Mouse (Mus musculus) liver, embryonic 12.5 days (tissue): ENCODE results near the gene 5330417C22Rik. TPM values are rescaled to one million over a fixed set of nuclear protein-coding genes. Genes with fewer than 3 reads are reported as not detected.

Experiments used
- ATAC-seq: fragments of 200-750 bp; cut with Nextera tagmentation; 2 replicates; pipeline ENCODE4 v1.8.0; 2017; ENCODE audit warnings: moderate number of reproducible peaks, mild to moderate bottlenecking, moderate library complexity
- H3K27ac ChIP-seq: fragments of 300-500 bp; sonication (generic); 2 replicates; pipeline ENCODE4 v1.5.1; 2016; ENCODE audit warnings: mild to moderate bottlenecking
- H3K27me3 ChIP-seq: fragments of 300-500 bp; sonication (generic); replicated peaks from 2 replicates; pipeline ENCODE4 v1.6.1; 2016; ENCODE audit warnings: mild to moderate bottlenecking, moderate library complexity
- H3K36me3 ChIP-seq: fragments of 300-500 bp; sonication (generic); 2 replicates; pipeline ENCODE4 v1.6.1; 2016; ENCODE audit warnings: mild to moderate bottlenecking, moderate library complexity
- H3K4me1 ChIP-seq: fragments of 300-500 bp; sonication (generic); 2 replicates; pipeline ENCODE4 v1.6.1; 2016
- H3K4me2 ChIP-seq: fragments of 300-500 bp; sonication (generic); 2 replicates; pipeline ENCODE4 v1.6.1; 2016; ENCODE audit warnings: mild to moderate bottlenecking, moderate library complexity
- H3K4me3 ChIP-seq: fragments of 300-500 bp; sonication (generic); 2 replicates; pipeline ENCODE4 v1.5.1; 2016; ENCODE audit warnings: mild to moderate bottlenecking, moderate library complexity
- H3K9ac ChIP-seq: fragments of 300-500 bp; sonication (generic); 2 replicates; pipeline ENCODE4 v1.6.1; 2016; ENCODE audit warnings: mild to moderate bottlenecking, moderate library complexity
- H3K9me3 ChIP-seq: fragments of 300-500 bp; sonication (generic); replicated peaks from 2 replicates; pipeline ENCODE4 v1.6.1; 2016; ENCODE audit warnings: mild to moderate bottlenecking, moderate library complexity
- WGBS: fragments of 180-500 bp; shearing (Covaris S2); methylation state at CpG from one replicate; pipeline ENCODE4 v1.1.7; 2016; ENCODE audit not compliant: insufficient replicate concordance; 5-methylcytosine and 5-hydroxymethylcytosine counted together
- polyA plus RNA-seq: library from polyadenylated mRNA; unstranded; fragments of >200 nt; fragmentation: Nextera tagmentation; extraction: Ambion mirVana; gene quantifications from 2 replicates; pipeline ENCODE4 v1.2.1, GENCODE M21; 2016

The 5330417C22Rik gene
- polyA plus RNA-seq, 1 experiment from 2014 or later = 0.13 TPM

DNA sequence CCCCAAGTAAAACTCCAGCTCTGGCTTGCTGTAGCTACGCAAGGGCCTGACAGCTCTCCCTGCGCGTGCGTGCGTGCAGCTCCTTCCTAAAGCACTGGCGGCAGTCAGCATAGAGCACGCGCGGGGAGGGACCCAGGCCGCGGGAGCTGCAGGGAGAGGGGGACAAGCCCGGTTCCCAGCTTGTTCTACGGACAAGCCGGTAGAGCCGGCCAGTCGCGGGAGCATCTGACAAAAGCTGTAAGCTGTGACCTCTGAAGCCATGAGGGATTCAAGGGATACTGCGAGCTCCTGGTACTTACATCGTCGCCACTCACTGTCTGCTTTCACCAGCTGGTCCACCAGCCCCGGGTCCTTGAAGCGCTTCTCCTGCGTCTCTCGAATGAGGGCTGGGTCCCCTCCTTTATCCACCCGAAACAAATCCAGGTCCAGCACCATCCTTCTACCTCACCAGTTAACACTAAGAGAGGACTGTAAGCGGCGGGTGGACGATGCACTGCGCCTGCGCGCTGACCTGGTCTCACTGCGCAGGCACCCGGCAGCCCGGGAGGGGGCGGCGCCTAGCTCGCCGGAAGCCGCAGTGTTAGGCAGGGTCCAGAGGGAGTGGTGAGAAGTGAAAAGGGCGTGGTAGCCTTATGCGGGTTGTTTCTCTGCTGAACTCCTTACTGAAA, 91.5 kb downstream of the 5330417C22Rik start, which contains the start of gene Sars:
TSS of gene Sars (minus strand) at position 512 of the 668 bp plus-strand sequence.
- peak; percentile 97 for ATAC-seq
- Histone ChIP-seq H3K4me1 (peaks cover 48% of the 10 kb centered on the region), H3K36me3 (peaks cover 32% of the 10 kb centered on the region), H3K4me3 (peak within 1 kb of the TSS; percentile 77), H3K9me3 (no peaks in the 10 kb centered on the region), H3K27me3 (peaks cover 4% of the 10 kb centered on the region; the same call in 1 of the 2 replicates), H3K27ac (peak within 1 kb of the TSS; percentile 84), H3K4me2 (peak within 1 kb of the TSS; percentile 79), H3K9ac (peak within 1 kb of the TSS; percentile 86)
- under 1% methylated on average over 41 of the region's 41 CpGs for WGBS

DNA sequence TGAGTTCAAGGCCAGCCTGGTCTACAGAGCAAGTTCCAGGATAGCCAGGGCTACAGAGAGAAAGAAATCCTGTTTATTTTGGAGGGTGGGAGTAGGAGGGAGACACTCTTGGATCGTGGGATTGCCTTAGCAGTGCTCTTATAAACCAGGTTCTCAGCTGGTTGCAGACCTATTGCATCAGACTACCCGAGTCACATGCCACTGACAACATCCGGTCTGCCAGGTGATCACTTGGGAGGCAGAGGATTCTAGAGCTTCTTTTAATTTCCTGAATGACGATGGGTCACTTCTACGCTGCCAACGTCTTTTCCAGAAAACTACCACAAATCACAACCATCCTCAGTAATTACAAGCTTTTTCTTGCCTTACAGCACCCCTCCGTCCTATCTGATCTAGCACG, 92.3 kb downstream of the 5330417C22Rik start:
- Histone ChIP-seq H3K9ac (peak overlapping the region; percentile 86), H3K4me1 (peaks cover 48% of the 10 kb centered on the region), H3K9me3 (no peaks in the 10 kb centered on the region), H3K27ac (peak overlapping the region; percentile 84), H3K4me2 (peak overlapping the region; percentile 79), H3K4me3 (peak overlapping the region; percentile 77), H3K27me3 (no peaks in the 10 kb centered on the region), H3K36me3 (peaks cover 38% of the 10 kb centered on the region)
- ATAC-seq = peak; percentile 62
- 4% methylated on average over 8 of the region's 8 CpGs for WGBS

DNA sequence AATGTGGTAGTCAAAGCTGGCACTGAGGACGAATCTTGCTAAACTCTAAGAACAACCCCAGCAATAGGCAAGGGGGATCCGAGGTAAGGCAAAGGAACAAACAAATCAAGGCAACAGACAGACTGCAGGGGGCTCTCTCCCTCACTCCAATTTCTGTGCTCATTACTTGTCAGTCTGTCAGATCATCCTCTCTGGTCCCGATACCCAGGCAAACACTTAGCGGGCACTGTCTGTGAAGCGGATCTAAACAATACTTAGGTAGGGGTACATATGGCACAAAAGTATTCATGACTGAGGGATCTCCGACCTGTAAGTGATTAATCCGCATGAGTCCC, 100.0 kb downstream of the 5330417C22Rik start:
- no peak overlapping the region for H3K4me2 ChIP-seq
- H3K27ac ChIP-seq = no peak overlapping the region
- H3K4me1 ChIP-seq = peaks cover 11% of the 10 kb centered on the region
- H3K9ac ChIP-seq = no peak overlapping the region
- H3K27me3 ChIP-seq = no peaks in the 10 kb centered on the region
- 82% methylated on average over 7 of the region's 7 CpGs for WGBS
- ATAC-seq = no peak
- H3K9me3 ChIP-seq = no peaks in the 10 kb centered on the region
- H3K36me3 ChIP-seq = peaks cover 93% of the 10 kb centered on the region
- H3K4me3 ChIP-seq = no peak overlapping the region

DNA sequence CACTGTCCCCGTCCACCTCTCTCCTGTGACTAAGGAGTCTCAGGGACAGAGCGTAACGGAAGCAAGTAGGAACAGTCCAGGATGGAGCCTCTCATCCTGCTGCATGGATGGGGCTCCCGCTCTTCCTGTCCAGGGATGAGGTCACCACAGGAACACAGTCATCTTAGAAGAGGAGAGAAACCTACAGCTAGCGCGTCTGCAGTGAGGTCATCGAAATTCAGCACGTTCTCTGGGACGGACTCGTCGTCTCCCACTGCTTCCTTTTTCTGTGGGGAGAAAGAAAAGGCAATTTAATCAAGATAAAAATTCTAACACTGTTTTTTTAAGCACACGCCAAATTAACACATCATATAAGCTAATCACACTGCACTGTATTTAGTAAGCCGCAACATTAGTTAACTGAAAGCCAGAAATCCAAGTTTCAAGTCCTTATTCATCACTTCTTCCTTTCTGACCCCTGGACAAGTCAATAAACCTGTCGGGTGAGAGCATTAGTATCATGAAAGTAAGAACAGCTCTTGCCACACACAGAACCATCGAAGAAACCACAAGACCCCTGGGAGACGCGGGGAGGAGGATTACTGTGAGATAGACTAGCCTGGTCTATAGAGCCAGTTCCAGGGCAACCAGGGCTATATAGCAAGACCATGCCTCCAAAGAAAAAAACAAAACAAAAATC, 100.5 kb downstream of the 5330417C22Rik start:
- H3K4me1 ChIP-seq = peaks cover 6% of the 10 kb centered on the region; the same call in 1 of the 2 replicates
- H3K36me3 ChIP-seq = peaks cover 93% of the 10 kb centered on the region
- no peaks in the 10 kb centered on the region for H3K9me3 ChIP-seq
- no peak overlapping the region for H3K27ac ChIP-seq
- ATAC-seq = no peak
- no peaks in the 10 kb centered on the region for H3K27me3 ChIP-seq
- H3K4me3 ChIP-seq = no peak overlapping the region
- no peak overlapping the region for H3K4me2 ChIP-seq
- 79% methylated on average over 17 of the region's 17 CpGs for WGBS
- no peak overlapping the region for H3K9ac ChIP-seq

DNA sequence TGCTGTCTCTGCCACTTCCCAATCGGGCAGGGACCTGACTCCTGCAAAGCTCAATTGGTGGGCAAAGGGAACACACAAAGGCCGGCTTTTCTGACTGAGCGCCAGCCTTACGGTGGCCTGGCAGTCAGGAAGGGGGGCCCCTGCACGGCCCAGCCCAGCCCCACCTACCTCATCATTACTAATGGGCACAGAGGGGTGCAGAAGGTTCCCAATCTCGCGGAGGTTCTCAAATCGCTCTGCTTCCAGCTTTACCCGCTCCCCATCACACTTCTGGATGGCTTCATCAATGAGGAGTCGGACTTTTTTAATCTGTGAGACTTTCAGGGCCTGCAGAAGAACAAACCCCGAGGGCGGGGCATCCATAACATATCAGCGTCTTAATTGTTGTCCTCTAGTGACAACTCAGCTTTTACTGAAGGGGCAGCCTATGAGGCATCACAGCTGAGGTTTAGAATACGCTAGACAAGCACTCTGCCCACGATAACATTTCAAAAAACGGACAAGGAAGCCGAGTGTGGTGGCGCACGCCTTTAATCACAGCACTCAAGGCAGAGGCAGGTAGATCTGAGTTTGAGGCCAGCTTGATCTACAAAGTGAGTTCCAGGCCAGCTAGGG, 102.3 kb downstream of the 5330417C22Rik start:
- 75% methylated on average over 19 of the region's 19 CpGs for WGBS
- peaks cover 96% of the 10 kb centered on the region for H3K36me3 ChIP-seq
- 0 out of 2 replicates have a peak, but pooled peaks have one; percentile 4 for ATAC-seq

DNA sequence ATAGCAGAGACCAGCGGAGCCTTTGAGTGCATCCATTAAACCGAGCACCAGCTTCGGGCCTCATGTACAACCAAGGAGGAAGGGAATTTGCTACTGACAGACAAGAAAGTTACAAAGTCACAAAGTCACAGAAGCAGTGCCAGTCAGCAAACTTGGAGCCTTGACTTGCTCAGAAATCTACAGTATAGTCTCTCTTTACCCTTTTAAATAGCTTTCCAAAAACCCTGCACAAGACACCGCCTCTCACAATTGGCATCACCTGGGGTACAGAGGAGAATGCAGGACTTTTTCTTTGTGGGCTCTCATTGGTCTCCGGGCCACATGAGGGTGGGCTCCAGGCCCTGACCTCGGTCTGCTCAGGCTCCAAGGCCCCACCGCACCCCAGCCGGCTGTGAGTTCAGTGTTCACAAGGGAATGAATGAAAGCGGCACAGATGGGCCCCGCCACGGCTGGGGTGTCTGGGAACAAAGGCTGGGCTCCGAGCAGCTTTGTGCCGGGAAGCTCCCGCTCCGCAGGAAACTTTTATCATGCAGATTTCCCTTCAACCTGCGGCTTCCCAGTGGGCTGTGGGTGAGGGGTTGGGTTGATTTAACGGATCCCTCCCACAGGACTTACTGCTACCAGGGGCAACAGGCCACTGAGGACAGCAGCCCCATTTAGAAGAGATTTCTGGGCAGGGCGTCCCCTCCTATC, 103.0 kb downstream of the 5330417C22Rik start:
- Histone ChIP-seq H3K4me1 (no peaks in the 10 kb centered on the region), H3K27ac (no peak overlapping the region), H3K4me3 (no peak overlapping the region), H3K27me3 (no peaks in the 10 kb centered on the region), H3K9me3 (no peaks in the 10 kb centered on the region), H3K4me2 (no peak overlapping the region), H3K9ac (no peak overlapping the region), H3K36me3 (peaks cover 97% of the 10 kb centered on the region)
- ATAC-seq = 0 out of 2 replicates have a peak, but pooled peaks have one; percentile 14
- WGBS = 80% methylated on average over 18 of the region's 18 CpGs

More for the DNA sequence above, 102.3 kb downstream of the 5330417C22Rik start:
- no peak overlapping the region for H3K4me2 ChIP-seq
- H3K4me3 ChIP-seq = no peak overlapping the region
- H3K4me1 ChIP-seq = no peaks in the 10 kb centered on the region
- H3K9me3 ChIP-seq = no peaks in the 10 kb centered on the region
- no peaks in the 10 kb centered on the region for H3K27me3 ChIP-seq
- H3K9ac ChIP-seq = no peak overlapping the region
- no peak overlapping the region for H3K27ac ChIP-seq

DNA sequence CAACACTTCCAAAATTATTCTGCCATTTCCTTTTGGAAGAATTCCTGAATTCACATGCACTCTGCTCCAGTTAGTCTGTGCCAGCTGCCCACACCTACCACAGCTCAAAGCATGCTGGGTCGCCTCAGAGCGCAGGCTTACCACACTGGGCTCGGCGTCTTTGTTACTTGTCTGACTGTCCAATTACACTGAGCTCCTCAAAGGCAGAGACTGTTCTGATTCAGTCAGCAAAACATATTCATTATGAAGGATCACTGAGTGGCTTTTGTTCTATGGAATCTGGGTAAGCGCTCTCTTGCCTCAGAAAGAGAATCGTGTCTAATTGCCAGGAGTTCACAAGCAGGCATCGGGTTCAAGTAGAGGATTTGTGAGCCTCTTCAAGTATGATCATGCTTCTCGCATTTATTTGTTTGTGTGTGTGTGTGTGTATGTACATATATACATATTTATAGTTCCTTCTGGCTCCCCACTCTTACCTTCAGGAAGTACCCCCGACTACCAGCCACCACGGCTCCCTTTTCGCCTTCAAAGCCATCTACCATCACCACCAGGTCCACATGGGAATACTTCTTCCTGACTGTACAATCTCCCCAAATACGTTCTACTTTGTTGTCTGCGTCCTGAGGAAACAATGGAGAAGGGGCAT, 103.7 kb downstream of the 5330417C22Rik start:
- no peak overlapping the region for H3K27ac ChIP-seq
- H3K27me3 ChIP-seq = no peaks in the 10 kb centered on the region
- no peaks in the 10 kb centered on the region for H3K4me1 ChIP-seq
- H3K9ac ChIP-seq = no peak overlapping the region
- H3K4me2 ChIP-seq = no peak overlapping the region
- no peak for ATAC-seq
- H3K9me3 ChIP-seq = no peaks in the 10 kb centered on the region
- H3K36me3 ChIP-seq = peaks cover 99% of the 10 kb centered on the region
- no peak overlapping the region for H3K4me3 ChIP-seq
- WGBS = 85% methylated on average over 13 of the region's 13 CpGs

DNA sequence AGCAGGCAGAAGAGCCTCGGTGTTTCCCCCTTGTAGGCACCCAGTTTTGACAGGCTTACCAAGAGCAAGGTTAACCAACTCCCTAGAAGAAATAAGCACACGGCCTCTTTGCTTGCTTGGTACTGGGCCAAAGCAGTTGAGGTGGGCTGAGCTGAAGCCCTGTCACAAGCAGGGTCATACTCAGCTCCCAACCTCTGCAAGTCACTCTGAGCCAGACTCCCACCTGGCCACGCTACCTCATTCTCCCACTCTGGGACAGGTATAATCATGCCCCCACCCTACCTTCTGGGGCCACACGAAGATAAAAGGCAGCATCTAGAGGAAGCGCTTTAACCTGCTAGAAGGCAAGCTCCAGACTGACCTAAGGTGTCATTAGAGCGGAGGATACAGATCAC, 110.7 kb downstream of the 5330417C22Rik start:
- Histone ChIP-seq H3K27ac (no peak overlapping the region), H3K4me1 (peaks cover 11% of the 10 kb centered on the region), H3K27me3 (no peaks in the 10 kb centered on the region), H3K9me3 (no peaks in the 10 kb centered on the region), H3K9ac (no peak overlapping the region), H3K36me3 (peaks cover 58% of the 10 kb centered on the region), H3K4me3 (no peak overlapping the region), H3K4me2 (no peak overlapping the region)
- WGBS = 87% methylated on average over 6 of the region's 6 CpGs
- ATAC-seq = no peak

DNA sequence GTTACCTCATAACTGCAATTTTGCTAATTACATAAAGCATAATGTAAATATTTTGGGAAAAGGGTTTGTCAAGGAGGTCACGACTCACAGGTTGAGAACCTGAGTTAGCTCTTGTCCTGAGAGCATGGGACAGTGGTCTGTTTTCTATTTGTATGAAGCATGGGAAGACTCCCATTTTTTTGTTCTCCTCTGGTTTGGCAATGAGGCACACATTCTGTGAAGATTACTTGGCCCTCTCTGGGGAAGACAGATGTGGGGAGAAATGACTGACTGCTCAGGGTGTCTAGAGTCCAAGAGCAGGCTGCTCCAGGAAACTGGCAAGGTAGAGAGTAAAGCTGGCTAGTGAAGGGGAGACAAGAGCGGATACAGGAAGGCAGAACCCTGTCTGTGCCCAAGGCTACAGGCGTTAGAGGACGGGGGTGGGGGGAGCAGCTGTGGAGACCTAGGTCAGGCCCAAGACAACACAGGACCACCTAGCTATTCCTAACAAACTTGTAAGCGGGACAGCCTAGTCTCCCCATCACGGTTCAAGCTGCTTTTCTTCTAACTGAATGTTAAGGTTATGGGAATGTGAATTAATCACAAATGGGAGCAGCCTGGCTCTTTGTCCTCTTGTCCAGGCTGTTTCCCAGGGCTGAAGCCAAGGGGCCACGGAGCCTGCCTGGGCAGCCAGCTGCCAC, 111.3 kb downstream of the 5330417C22Rik start:
- H3K9ac ChIP-seq = no peak overlapping the region
- no peak overlapping the region for H3K27ac ChIP-seq
- H3K4me1 ChIP-seq = peaks cover 11% of the 10 kb centered on the region
- H3K4me2 ChIP-seq = no peak overlapping the region
- peaks cover 52% of the 10 kb centered on the region for H3K36me3 ChIP-seq
- no peak overlapping the region for H3K4me3 ChIP-seq
- no peaks in the 10 kb centered on the region for H3K9me3 ChIP-seq
- WGBS = 78% methylated on average over 7 of the region's 7 CpGs
- ATAC-seq = no peak
- 0 out of 2 replicates have a peak, but pooled peaks cover under 1% of the 10 kb centered on the region for H3K27me3 ChIP-seq

DNA sequence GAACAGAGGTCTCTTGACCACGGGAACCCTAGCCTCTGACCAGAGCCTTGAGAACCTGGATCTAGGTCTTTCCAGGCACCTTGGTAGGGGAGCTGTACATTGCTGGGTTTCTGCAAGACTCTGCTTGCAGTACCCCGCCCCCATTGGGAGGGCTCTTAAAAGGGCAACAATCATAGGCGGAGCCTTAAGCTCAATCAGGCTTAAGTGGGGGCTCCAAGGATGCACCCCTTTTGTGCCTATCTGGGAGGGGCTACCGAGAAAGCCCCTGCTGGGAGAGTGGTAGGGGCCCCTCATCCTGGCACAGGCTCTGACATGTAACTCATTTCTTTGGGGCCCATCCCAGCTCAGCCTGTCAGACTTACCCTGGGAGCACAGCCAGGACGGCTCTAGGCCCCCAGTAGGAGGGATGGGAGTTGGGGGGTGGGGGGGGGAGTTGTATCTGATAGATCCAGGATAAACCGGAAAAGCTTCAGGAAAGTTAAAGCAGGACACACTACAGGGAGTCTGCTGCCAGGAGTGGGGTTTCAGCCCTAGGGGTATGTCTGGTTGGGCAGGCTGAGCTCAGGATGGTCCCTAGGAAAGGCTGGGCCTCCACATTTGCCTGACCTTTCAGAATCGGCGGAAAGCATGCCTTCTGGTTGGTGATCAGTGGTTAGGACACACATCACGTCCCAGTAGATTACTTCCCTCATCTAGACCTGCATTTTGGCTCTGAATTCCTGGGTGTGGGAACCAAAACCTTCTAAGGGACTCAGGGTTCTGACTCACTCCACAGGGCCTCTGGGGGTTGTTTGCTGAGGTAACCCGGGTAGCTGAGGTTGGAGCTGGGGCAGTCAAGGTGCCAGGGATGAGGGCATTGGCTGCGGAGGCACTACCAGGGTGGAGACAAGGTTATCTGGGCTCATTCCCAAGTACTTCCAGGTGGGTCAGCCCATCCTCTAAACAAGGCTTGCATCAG, 112.2 kb downstream of the 5330417C22Rik start:
- Histone ChIP-seq H3K36me3 (peaks cover 43% of the 10 kb centered on the region), H3K9ac (no peak overlapping the region), H3K27ac (no peak overlapping the region), H3K27me3 (peaks cover 10% of the 10 kb centered on the region; the same call in 1 of the 2 replicates), H3K4me1 (peaks cover 11% of the 10 kb centered on the region), H3K9me3 (no peaks in the 10 kb centered on the region), H3K4me2 (peak overlapping the region; percentile 30), H3K4me3 (no peak overlapping the region)
- peak; percentile 33; the same call in 1 of the 2 replicates for ATAC-seq
- 27% methylated on average over 11 of the region's 11 CpGs for WGBS
